Mouse (Mus musculus): ENCODE data around the gene Xirp2.
A peak's percentile ranks its signal among the peaks of the same experiment; 100 is the strongest.
"Not testable (repeated sequence)": the region's sequence is repeated elsewhere in the genome, so short reads cannot be mapped to it uniquely, and the experiment has no call there.

Xirp2 gene

GRCm38 (mm10) chr2:67445780-67446179, at the start of gene Xirp2:
TSS of gene Xirp2 (plus strand) at chr2:67446002.
- no peak for DNase-seq

- DNase-seq, result not testable (repeated sequence)
Observed at GRCm38 (mm10) chr2:67413425-67413824, 32.4 kb upstream of the Xirp2 start, which contains the start of gene Gm21830. TSS of gene Gm21830 (plus strand) at chr2:67413725.

- no peak for DNase-seq
Observed at GRCm38 (mm10) chr2:67420853-67421252, 24.9 kb upstream of the Xirp2 start.

GRCm38 (mm10) chr2:67422799-67423198, 23.0 kb upstream of the Xirp2 start:
- DNase-seq, result no peak

- no peak for DNase-seq
Observed at GRCm38 (mm10) chr2:67433081-67433480, 12.7 kb upstream of the Xirp2 start, which contains the start of gene Gm26727. TSS of gene Gm26727 (minus strand) at chr2:67433181.

- no peak for DNase-seq
Observed at GRCm38 (mm10) chr2:67438309-67438708, 7.5 kb upstream of the Xirp2 start.

GRCm38 (mm10) chr2:67446772-67447171, 970 bp downstream of the Xirp2 start:
- DNase-seq, result no peak

- DNase-seq, result peak; percentile 75 to 76
Observed at GRCm38 (mm10) chr2:67447206-67447605, 1.4 kb downstream of the Xirp2 start.

- no peak for DNase-seq
Observed at GRCm38 (mm10) chr2:67460857-67461256, 15.1 kb downstream of the Xirp2 start.

- DNase-seq, result no peak
Observed at GRCm38 (mm10) chr2:67467036-67467435, 21.2 kb downstream of the Xirp2 start.

GRCm38 (mm10) chr2:67470030-67470429, 24.2 kb downstream of the Xirp2 start:
- DNase-seq, result not testable (repeated sequence)

GRCm38 (mm10) chr2:67477753-67478152, 32.0 kb downstream of the Xirp2 start:
- DNase-seq, result peak; percentile 80 to 87

GRCm38 (mm10) chr2:67481051-67481450, 35.2 kb downstream of the Xirp2 start:
- no peak for DNase-seq

GRCm38 (mm10) chr2:67486721-67487120, 40.9 kb downstream of the Xirp2 start:
- DNase-seq, result no peak

- DNase-seq, result no peak
Observed at GRCm38 (mm10) chr2:67487162-67487561, 41.4 kb downstream of the Xirp2 start.

- no peak for DNase-seq
Observed at GRCm38 (mm10) chr2:67488465-67489127, 42.8 kb downstream of the Xirp2 start.

GRCm38 (mm10) chr2:67489128-67489492, 43.3 kb downstream of the Xirp2 start:
- DNase-seq, result no peak

GRCm38 (mm10) chr2:67505457-67505856, 59.7 kb downstream of the Xirp2 start:
- DNase-seq, result no peak

GRCm38 (mm10) chr2:67516405-67516804, 70.6 kb downstream of the Xirp2 start:
- DNase-seq, result no peak

- peak; percentile 5 for DNase-seq
Observed at GRCm38 (mm10) chr2:67535347-67535746, 89.5 kb downstream of the Xirp2 start.

- peak; percentile 38 to 55 for DNase-seq
Observed at GRCm38 (mm10) chr2:67539426-67539825, 93.6 kb downstream of the Xirp2 start.

GRCm38 (mm10) chr2:67541957-67542696, 96.3 kb downstream of the Xirp2 start:
- DNase-seq, result no peak

- DNase-seq, result no peak
Observed at GRCm38 (mm10) chr2:67544426-67544825, 98.6 kb downstream of the Xirp2 start.

GRCm38 (mm10) chr2:67564851-67565479, 119.2 kb downstream of the Xirp2 start:
- peak; percentile 83 to 86 for DNase-seq

Data from cerebellum, postnatal 14 days (tissue).